Mouse (Mus musculus) hindbrain, postnatal 0 days (tissue): Measurements from ENCODE around the gene Tmbim1. TPM values are rescaled to one million over a fixed set of nuclear protein-coding genes. Genes with fewer than 3 reads are reported as not detected.

Experiments
- ATAC-seq: fragments of 200-750 bp; cut with Nextera tagmentation; 2 replicates; pipeline ENCODE4 v1.8.0; 2017; ENCODE audit warnings: mild to moderate bottlenecking, moderate TSS enrichment, moderate library complexity
- DNase-seq: peaks from one replicate; pipeline ENCODE4 v3.0.0-alpha.2; 2015; ENCODE audit warnings: low spot score
- H3K27ac ChIP-seq: fragments of 300-500 bp; sonication (generic); 2 replicates; pipeline ENCODE4 v1.5.1; 2014; ENCODE audit warnings: mild to moderate bottlenecking
- H3K27me3 ChIP-seq: fragments of 300-500 bp; sonication (generic); 2 replicates; pipeline ENCODE4 v1.6.1; 2014; ENCODE audit warnings: low read length, mixed read lengths; ENCODE audit not compliant: insufficient read depth
- H3K36me3 ChIP-seq: fragments of 300-500 bp; sonication (generic); 2 replicates; pipeline ENCODE4 v1.6.1; 2014; ENCODE audit warnings: low read length, mixed read lengths; ENCODE audit not compliant: insufficient read depth
- H3K4me1 ChIP-seq: fragments of 300-500 bp; sonication (generic); 2 replicates; pipeline ENCODE4 v1.6.1; 2014; ENCODE audit warnings: antibody characterized with exemption, low read length, mixed read lengths; ENCODE audit not compliant: insufficient read depth
- H3K4me2 ChIP-seq: fragments of 300-500 bp; sonication (generic); 2 replicates; pipeline ENCODE4 v1.6.1; 2014; ENCODE audit warnings: low read depth, mild to moderate bottlenecking, low read length, moderate library complexity, mixed read lengths
- H3K4me3 ChIP-seq: fragments of 300-500 bp; sonication (generic); 2 replicates; pipeline ENCODE4 v1.5.1; 2014; ENCODE audit warnings: low read length
- H3K9ac ChIP-seq: fragments of 300-500 bp; sonication (generic); replicated peaks from 2 replicates; pipeline ENCODE4 v1.6.1; 2014; ENCODE audit warnings: mild to moderate bottlenecking, low read length, moderate library complexity, mixed read lengths
- H3K9me3 ChIP-seq: fragments of 300-500 bp; sonication (generic); 2 replicates; pipeline ENCODE4 v1.6.1; 2016; ENCODE audit warnings: low read length, mixed read lengths
- CTCF ChIP-seq: IDR thresholded peaks from 2 replicates; pipeline ENCODE4 v1.5.1; 2016; ENCODE audit warnings: antibody characterized with exemption, control low read depth, low read depth
- whole genome bisulfite sequencing: fragments of 180-500 bp; shearing (Covaris S2); extraction: QIAGEN DNeasy Blood & Tissue Kit; methylation state at CpG from one replicate; pipeline ENCODE4 v1.1.7; 2014; 5-methylcytosine and 5-hydroxymethylcytosine counted together
- polyA plus RNA-seq: library from polyadenylated mRNA; unstranded; fragments of >200 nt; fragmentation: Nextera tagmentation; extraction: Ambion mirVana; gene quantifications from 2 replicates; pipeline ENCODE4 v1.2.1, GENCODE M21; 2015
- total RNA-seq: library from RNA; depleted of rRNA; stranded (reverse); fragments of >200 nt; gene quantifications from 2 replicates; pipeline ENCODE4 v1.2.3, GENCODE M21; 2014; rRNA removed

The Tmbim1 gene
- total and polyA plus RNA-seq, 2 experiments from 2014 or later = 14.8 to 17.5 TPM

- Histone ChIP-seq H3K27ac (no peak overlapping the region), H3K36me3 (peaks cover 17% of the 10 kb centered on the region), H3K4me3 (no peak overlapping the region), H3K27me3 (no peaks in the 10 kb centered on the region), H3K9me3 (no peaks in the 10 kb centered on the region), H3K4me2 (no peak overlapping the region), H3K4me1 (no peaks in the 10 kb centered on the region), H3K9ac (no peak overlapping the region)
- ATAC-seq = no peak
- 85% methylated on average over 2 of the region's 2 CpGs for WGBS
- TF ChIP-seq CTCF = no peak
- no peak for DNase-seq
Observed at GRCm38 (mm10) chr1:74245525-74245924, 59.9 kb downstream of the Tmbim1 start.

GRCm38 (mm10) chr1:74240832-74241231 lies 64.6 kb downstream of the Tmbim1 start:
- DNase-seq = no peak
- H3K4me2 ChIP-seq = no peak overlapping the region
- no peak overlapping the region for H3K4me3 ChIP-seq
- TF ChIP-seq CTCF = no peak
- H3K9me3 ChIP-seq = no peaks in the 10 kb centered on the region
- no peaks in the 10 kb centered on the region for H3K27me3 ChIP-seq
- H3K27ac ChIP-seq = no peak overlapping the region
- H3K9ac ChIP-seq = no peak overlapping the region
- 70% methylated on average over 4 of the region's 4 CpGs for WGBS
- peaks cover 14% of the 10 kb centered on the region for H3K4me1 ChIP-seq
- no peak for ATAC-seq
- no peaks in the 10 kb centered on the region for H3K36me3 ChIP-seq

GRCm38 (mm10) chr1:74240311-74240710 lies 65.1 kb downstream of the Tmbim1 start:
- Histone ChIP-seq H3K9ac (no peak overlapping the region), H3K4me2 (no peak overlapping the region), H3K4me3 (no peak overlapping the region), H3K4me1 (peaks cover 14% of the 10 kb centered on the region), H3K36me3 (no peaks in the 10 kb centered on the region), H3K27me3 (no peaks in the 10 kb centered on the region), H3K9me3 (no peaks in the 10 kb centered on the region), H3K27ac (no peak overlapping the region)
- no peak for DNase-seq
- TF ChIP-seq CTCF = no peak
- whole genome bisulfite sequencing = 47% methylated on average over 6 of the region's 6 CpGs
- ATAC-seq = no peak

GRCm38 (mm10) chr1:74239618-74240017 lies 65.8 kb downstream of the Tmbim1 start:
- peaks cover 14% of the 10 kb centered on the region for H3K4me1 ChIP-seq
- no peak for DNase-seq
- WGBS = 48% methylated on average over 11 of the region's 11 CpGs
- H3K27ac ChIP-seq = no peak overlapping the region
- H3K9me3 ChIP-seq = no peaks in the 10 kb centered on the region
- no peak overlapping the region for H3K9ac ChIP-seq
- no peak overlapping the region for H3K4me3 ChIP-seq
- no peak for TF ChIP-seq CTCF
- no peaks in the 10 kb centered on the region for H3K27me3 ChIP-seq
- H3K4me2 ChIP-seq = peak overlapping the region; percentile 84
- no peak for ATAC-seq
- no peaks in the 10 kb centered on the region for H3K36me3 ChIP-seq

- H3K9ac ChIP-seq = no peak overlapping the region
- H3K36me3 ChIP-seq = no peaks in the 10 kb centered on the region
- no peak overlapping the region for H3K27ac ChIP-seq
- H3K9me3 ChIP-seq = no peaks in the 10 kb centered on the region
- DNase-seq = no peak
- H3K27me3 ChIP-seq = no peaks in the 10 kb centered on the region
- H3K4me2 ChIP-seq = peak overlapping the region; percentile 84
- 68% methylated on average over 7 of the region's 7 CpGs for WGBS
- TF ChIP-seq CTCF = no peak
- no peak for ATAC-seq
- peaks cover 14% of the 10 kb centered on the region for H3K4me1 ChIP-seq
- no peak overlapping the region for H3K4me3 ChIP-seq
Observed at GRCm38 (mm10) chr1:74239162-74239561, 66.3 kb downstream of the Tmbim1 start.

Other genes starting within 250 kb of the Tmbim1 start
- 24.1 and 28.0 TPM in 2 replicates for gene Tns1, start 181.2 kb downstream of the Tmbim1 start, total RNA-seq
- 10.3 and 11.7 TPM in 2 replicates for gene Tns1, start 181.2 kb downstream of the Tmbim1 start, polyA plus RNA-seq
- gene Rufy4, start 180.1 kb downstream of the Tmbim1 start, total RNA-seq = not detected in 2 replicates
- 0.08 and 0.10 TPM in 2 replicates for gene Rufy4, start 180.1 kb downstream of the Tmbim1 start, polyA plus RNA-seq
- 0.52 TPM in 1 of 2 replicates, not detected in the other for gene Cxcr2, start 151.6 kb downstream of the Tmbim1 start, total RNA-seq
- 0.05 and 0.18 TPM in 2 replicates for gene Cxcr2, start 151.6 kb downstream of the Tmbim1 start, polyA plus RNA-seq
- gene Cxcr1, start 111.0 kb downstream of the Tmbim1 start, total RNA-seq = not detected in 2 replicates
- not detected in 2 replicates for gene Cxcr1, start 111.0 kb downstream of the Tmbim1 start, polyA plus RNA-seq
- gene Arpc2, start 69.5 kb downstream of the Tmbim1 start, total RNA-seq = 108 and 131 TPM in 2 replicates
- 414 and 417 TPM in 2 replicates for gene Arpc2, start 69.5 kb downstream of the Tmbim1 start, polyA plus RNA-seq
- gene Gpbar1, start 27.1 kb downstream of the Tmbim1 start, total RNA-seq = not detected in 2 replicates
- gene Gpbar1, start 27.1 kb downstream of the Tmbim1 start, polyA plus RNA-seq = 0.16 TPM in 1 of 2 replicates, not detected in the other
- 131 and 161 TPM in 2 replicates for gene Aamp, start 20.9 kb downstream of the Tmbim1 start, total RNA-seq
- gene Aamp, start 20.9 kb downstream of the Tmbim1 start, polyA plus RNA-seq = 212 and 219 TPM in 2 replicates
- gene Pnkd, start 20.7 kb downstream of the Tmbim1 start, total RNA-seq = 102 and 113 TPM in 2 replicates
- gene Pnkd, start 20.7 kb downstream of the Tmbim1 start, polyA plus RNA-seq = 143 TPM in 2 replicates
- gene Catip, start 56.5 kb upstream of the Tmbim1 start, total RNA-seq = 0.75 and 1.9 TPM in 2 replicates
- gene Catip, start 56.5 kb upstream of the Tmbim1 start, polyA plus RNA-seq = 1.8 and 2.6 TPM in 2 replicates
- gene Slc11a1, start 69.6 kb upstream of the Tmbim1 start, total RNA-seq = 3.6 and 10.6 TPM in 2 replicates
- gene Slc11a1, start 69.6 kb upstream of the Tmbim1 start, polyA plus RNA-seq = 2.3 and 2.9 TPM in 2 replicates
- gene Ctdsp1, start 85.9 kb upstream of the Tmbim1 start, total RNA-seq = 35.7 and 38.4 TPM in 2 replicates
- gene Ctdsp1, start 85.9 kb upstream of the Tmbim1 start, polyA plus RNA-seq = 17.9 and 18.2 TPM in 2 replicates
- 0.26 TPM in 1 of 2 replicates, not detected in the other for gene Vil1, start 103.8 kb upstream of the Tmbim1 start, total RNA-seq
- 0.14 and 0.18 TPM in 2 replicates for gene Vil1, start 103.8 kb upstream of the Tmbim1 start, polyA plus RNA-seq
- 30.3 and 36.7 TPM in 2 replicates for gene Cnot9, start 200.4 kb upstream of the Tmbim1 start, total RNA-seq
- gene Cnot9, start 200.4 kb upstream of the Tmbim1 start, polyA plus RNA-seq = 45.4 and 46.0 TPM in 2 replicates
- gene Plcd4, start 237.3 kb upstream of the Tmbim1 start, total RNA-seq = 11.0 and 11.5 TPM in 2 replicates
- 8.7 and 11.4 TPM in 2 replicates for gene Plcd4, start 237.3 kb upstream of the Tmbim1 start, polyA plus RNA-seq
- 13.0 and 25.3 TPM in 2 replicates for gene Usp37, start 238.7 kb upstream of the Tmbim1 start, total RNA-seq
- gene Usp37, start 238.7 kb upstream of the Tmbim1 start, polyA plus RNA-seq = 17.4 and 21.3 TPM in 2 replicates